Mouse (Mus musculus): ENCODE measurements at regions not wholly inside any gene's neighbourhood (a gene's known extent, or its start where the extent isn't known, plus 50 kb on each side); places are given as distances from the start of the nearest gene placed in this dataset.

- TF ChIP-seq POLR2AphosphoS2 (IDR thresholded peaks at IDR 0.05; ENCODE audit: low read length) (no peak), RCOR1 (IDR thresholded peaks at IDR 0.05; ENCODE audit: low read depth, low read length) (no peak), MAX (IDR thresholded peaks at IDR 0.05; ENCODE audit: low read length) (no peak), EP300 (IDR thresholded peaks at IDR 0.05; ENCODE audit: low read depth in 1 of 2, low read length in 2 of 2) (no peak), ETS1 (IDR thresholded peaks at IDR 0.05; ENCODE audit: low read depth, low read length) (no peak), E2F4 (IDR thresholded peaks at IDR 0.05; ENCODE audit: borderline replicate concordance, low read depth, low read length) (no peak), POLR2A (IDR thresholded peaks at IDR 0.05; ENCODE audit: control insufficient read depth in 1 of 2, insufficient read depth in 1 of 2, low read depth in 1 of 2, low read length in 2 of 2, poor library complexity in 1 of 2) (no peak), CTCF (IDR thresholded peaks at IDR 0.05 in 2 of 3, conservative IDR thresholded peaks at IDR 0.05 in 1 of 3; ENCODE audit: control insufficient read depth in 1 of 3, insufficient read depth in 1 of 3, low read depth in 2 of 3, low read length in 3 of 3, poor library complexity in 1 of 3, severe bottlenecking in 1 of 3) (no peak), SIN3A (IDR thresholded peaks at IDR 0.05; ENCODE audit: low read length) (no peak), JUND (IDR thresholded peaks at IDR 0.05; ENCODE audit: low read depth, low read length) (no peak), GABPA (IDR thresholded peaks at IDR 0.05; ENCODE audit: low read depth, low read length) (no peak), MAZ (IDR thresholded peaks at IDR 0.05; ENCODE audit: low read depth, low read length) (no peak)
Measured at GRCm38 (mm10) chr5:50683966-50684365, 625.2 kb upstream of the Adgra3 start.
